Mouse (Mus musculus): ENCODE measurements at regions not wholly inside any gene's neighbourhood (a gene's known extent, or its start where the extent isn't known, plus 50 kb on each side); places are given as distances from the start of the nearest gene placed in this dataset.

GRCm38 (mm10) chr6:33117877-33118276, 57.8 kb upstream of the Chchd3 start:
- Histone ChIP-seq H3K27me3 (ENCODE audit: control insufficient read depth, insufficient read depth, low read length) (no peaks in the 10 kb centered on the region), H3K9me3 (ENCODE audit: control insufficient read depth, low read length) (no peaks in the 10 kb centered on the region), H3K36me3 (ENCODE audit: control insufficient read depth, insufficient read depth, low read length) (no peaks in the 10 kb centered on the region), H3K4me3 (ENCODE audit: low read depth, low read length) (no peak overlapping the region), H3K4me1 (replicated peaks; ENCODE audit: control insufficient read depth, insufficient read depth, low read length) (no peaks in the 10 kb centered on the region), H3K9ac (ENCODE audit: low read depth, low read length) (no peak overlapping the region), H3K27ac (ENCODE audit: low read depth, low read length) (no peak overlapping the region), H3K4me2 (replicated peaks; ENCODE audit: low read depth, low read length) (no peak overlapping the region)
- 59% methylated on average over 1 of the region's 1 CpGs for WGBS
- ATAC-seq (ENCODE audit: low FRiP score) = no peak
- no peak for DNase-seq (ENCODE audit: low spot score)

GRCm38 (mm10) chr6:33120581-33120980, 60.5 kb upstream of the Chchd3 start:
- no peaks in the 10 kb centered on the region for H3K4me1 ChIP-seq (replicated peaks; ENCODE audit: control insufficient read depth, insufficient read depth, low read length)
- H3K27me3 ChIP-seq (ENCODE audit: control insufficient read depth, insufficient read depth, low read length) = no peaks in the 10 kb centered on the region
- H3K9ac ChIP-seq (ENCODE audit: low read depth, low read length) = no peak overlapping the region
- H3K4me3 ChIP-seq (ENCODE audit: low read depth, low read length) = no peak overlapping the region
- no peak overlapping the region for H3K27ac ChIP-seq (ENCODE audit: low read depth, low read length)
- H3K4me2 ChIP-seq (replicated peaks; ENCODE audit: low read depth, low read length) = no peak overlapping the region
- ATAC-seq (ENCODE audit: low FRiP score) (no peak), DNase-seq (ENCODE audit: low spot score) (no peak)
- no peaks in the 10 kb centered on the region for H3K9me3 ChIP-seq (ENCODE audit: control insufficient read depth, low read length)
- no peaks in the 10 kb centered on the region for H3K36me3 ChIP-seq (ENCODE audit: control insufficient read depth, insufficient read depth, low read length)

- peak; percentile 86 for DNase-seq (ENCODE audit: low spot score)
- 9% methylated on average over 8 of the region's 8 CpGs for WGBS
- no peak overlapping the region for H3K27ac ChIP-seq (ENCODE audit: low read depth, low read length)
- no peaks in the 10 kb centered on the region for H3K4me1 ChIP-seq (replicated peaks; ENCODE audit: control insufficient read depth, insufficient read depth, low read length)
- no peaks in the 10 kb centered on the region for H3K27me3 ChIP-seq (ENCODE audit: control insufficient read depth, insufficient read depth, low read length)
- no peaks in the 10 kb centered on the region for H3K36me3 ChIP-seq (ENCODE audit: control insufficient read depth, insufficient read depth, low read length)
- H3K9ac ChIP-seq (ENCODE audit: low read depth, low read length) = no peak overlapping the region
- H3K9me3 ChIP-seq (ENCODE audit: control insufficient read depth, low read length) = no peaks in the 10 kb centered on the region
- ATAC-seq (ENCODE audit: low FRiP score) = no peak
- no peak overlapping the region for H3K4me3 ChIP-seq (ENCODE audit: low read depth, low read length)
- H3K4me2 ChIP-seq (replicated peaks; ENCODE audit: low read depth, low read length) = no peak overlapping the region
Observed at GRCm38 (mm10) chr6:33126574-33126973, 66.5 kb upstream of the Chchd3 start.

- H3K4me3 ChIP-seq (ENCODE audit: low read depth, low read length) = no peak overlapping the region
- no peaks in the 10 kb centered on the region for H3K9me3 ChIP-seq (ENCODE audit: control insufficient read depth, low read length)
- H3K9ac ChIP-seq (ENCODE audit: low read depth, low read length) = no peak overlapping the region
- no peak overlapping the region for H3K4me2 ChIP-seq (replicated peaks; ENCODE audit: low read depth, low read length)
- no peaks in the 10 kb centered on the region for H3K4me1 ChIP-seq (replicated peaks; ENCODE audit: control insufficient read depth, insufficient read depth, low read length)
- H3K27ac ChIP-seq (ENCODE audit: low read depth, low read length) = no peak overlapping the region
- ATAC-seq (ENCODE audit: low FRiP score) (no peak), DNase-seq (ENCODE audit: low spot score) (no peak)
- no peaks in the 10 kb centered on the region for H3K36me3 ChIP-seq (ENCODE audit: control insufficient read depth, insufficient read depth, low read length)
- WGBS = 85% methylated on average over 7 of the region's 7 CpGs
- no peaks in the 10 kb centered on the region for H3K27me3 ChIP-seq (ENCODE audit: control insufficient read depth, insufficient read depth, low read length)
Observed at GRCm38 (mm10) chr6:33136906-33137305, 76.8 kb upstream of the Chchd3 start.

GRCm38 (mm10) chr6:33137823-33138222, 77.8 kb upstream of the Chchd3 start:
- no peaks in the 10 kb centered on the region for H3K27me3 ChIP-seq (ENCODE audit: control insufficient read depth, insufficient read depth, low read length)
- H3K27ac ChIP-seq (ENCODE audit: low read depth, low read length) = no peak overlapping the region
- 43% methylated on average over 8 of the region's 8 CpGs for WGBS
- H3K4me3 ChIP-seq (ENCODE audit: low read depth, low read length) = no peak overlapping the region
- H3K9me3 ChIP-seq (ENCODE audit: control insufficient read depth, low read length) = no peaks in the 10 kb centered on the region
- ATAC-seq (ENCODE audit: low FRiP score) (no peak), DNase-seq (ENCODE audit: low spot score) (peak; percentile 46)
- H3K9ac ChIP-seq (ENCODE audit: low read depth, low read length) = no peak overlapping the region
- no peak overlapping the region for H3K4me2 ChIP-seq (replicated peaks; ENCODE audit: low read depth, low read length)
- H3K4me1 ChIP-seq (replicated peaks; ENCODE audit: control insufficient read depth, insufficient read depth, low read length) = no peaks in the 10 kb centered on the region
- H3K36me3 ChIP-seq (ENCODE audit: control insufficient read depth, insufficient read depth, low read length) = no peaks in the 10 kb centered on the region

GRCm38 (mm10) chr6:33166479-33166878, 82.4 kb upstream of the Exoc4 start:
- Histone ChIP-seq H3K4me2 (replicated peaks; ENCODE audit: low read depth, low read length) (no peak overlapping the region), H3K9me3 (ENCODE audit: control insufficient read depth, low read length) (no peaks in the 10 kb centered on the region), H3K9ac (ENCODE audit: low read depth, low read length) (no peak overlapping the region), H3K4me3 (ENCODE audit: low read depth, low read length) (no peak overlapping the region), H3K4me1 (replicated peaks; ENCODE audit: control insufficient read depth, insufficient read depth, low read length) (no peaks in the 10 kb centered on the region), H3K36me3 (ENCODE audit: control insufficient read depth, insufficient read depth, low read length) (no peaks in the 10 kb centered on the region), H3K27ac (ENCODE audit: low read depth, low read length) (no peak overlapping the region), H3K27me3 (ENCODE audit: control insufficient read depth, insufficient read depth, low read length) (no peaks in the 10 kb centered on the region)
- DNase-seq (ENCODE audit: low spot score) = no peak
- no peak for ATAC-seq (ENCODE audit: low FRiP score)
- 78% methylated on average over 11 of the region's 11 CpGs for WGBS

- DNase-seq (ENCODE audit: low spot score) (no peak), ATAC-seq (ENCODE audit: low FRiP score) (no peak)
- Histone ChIP-seq H3K36me3 (ENCODE audit: control insufficient read depth, insufficient read depth, low read length) (no peaks in the 10 kb centered on the region), H3K4me2 (replicated peaks; ENCODE audit: low read depth, low read length) (no peak overlapping the region), H3K9ac (ENCODE audit: low read depth, low read length) (no peak overlapping the region), H3K4me3 (ENCODE audit: low read depth, low read length) (no peak overlapping the region), H3K27me3 (ENCODE audit: control insufficient read depth, insufficient read depth, low read length) (no peaks in the 10 kb centered on the region), H3K9me3 (ENCODE audit: control insufficient read depth, low read length) (no peaks in the 10 kb centered on the region), H3K27ac (ENCODE audit: low read depth, low read length) (no peak overlapping the region), H3K4me1 (replicated peaks; ENCODE audit: control insufficient read depth, insufficient read depth, low read length) (no peaks in the 10 kb centered on the region)
- WGBS = 84% methylated on average over 12 of the region's 12 CpGs
Observed at GRCm38 (mm10) chr6:33173606-33174005, 75.3 kb upstream of the Exoc4 start.

- Histone ChIP-seq H3K4me3 (ENCODE audit: low read depth, low read length) (no peak overlapping the region), H3K36me3 (ENCODE audit: control insufficient read depth, insufficient read depth, low read length) (no peaks in the 10 kb centered on the region), H3K9me3 (ENCODE audit: control insufficient read depth, low read length) (no peaks in the 10 kb centered on the region), H3K9ac (ENCODE audit: low read depth, low read length) (no peak overlapping the region), H3K4me2 (replicated peaks; ENCODE audit: low read depth, low read length) (no peak overlapping the region), H3K27ac (ENCODE audit: low read depth, low read length) (no peak overlapping the region), H3K27me3 (ENCODE audit: control insufficient read depth, insufficient read depth, low read length) (no peaks in the 10 kb centered on the region), H3K4me1 (replicated peaks; ENCODE audit: control insufficient read depth, insufficient read depth, low read length) (no peaks in the 10 kb centered on the region)
- DNase-seq (ENCODE audit: low spot score) = no peak
- ATAC-seq (ENCODE audit: low FRiP score) = no peak
- 62% methylated on average over 6 of the region's 6 CpGs for WGBS
Observed at GRCm38 (mm10) chr6:33174616-33175015, 74.3 kb upstream of the Exoc4 start.

GRCm38 (mm10) chr6:33189521-33190246, 59.2 kb upstream of the Exoc4 start:
- no peak overlapping the region for H3K27ac ChIP-seq (ENCODE audit: low read depth, low read length)
- ATAC-seq (ENCODE audit: low FRiP score) (no peak), DNase-seq (ENCODE audit: low spot score) (no peak)
- no peak overlapping the region for H3K4me2 ChIP-seq (replicated peaks; ENCODE audit: low read depth, low read length)
- H3K4me3 ChIP-seq (ENCODE audit: low read depth, low read length) = no peak overlapping the region
- WGBS = 84% methylated on average over 11 of the region's 11 CpGs
- H3K9me3 ChIP-seq (ENCODE audit: control insufficient read depth, low read length) = no peaks in the 10 kb centered on the region
- no peaks in the 10 kb centered on the region for H3K27me3 ChIP-seq (ENCODE audit: control insufficient read depth, insufficient read depth, low read length)
- no peaks in the 10 kb centered on the region for H3K4me1 ChIP-seq (replicated peaks; ENCODE audit: control insufficient read depth, insufficient read depth, low read length)
- no peak overlapping the region for H3K9ac ChIP-seq (ENCODE audit: low read depth, low read length)
- H3K36me3 ChIP-seq (ENCODE audit: control insufficient read depth, insufficient read depth, low read length) = no peaks in the 10 kb centered on the region

Measured in hindbrain, embryonic 11.5 days (tissue).